Mouse (Mus musculus): Measurements from ENCODE around the gene Tssk2. TPM values are rescaled to one million over a fixed set of nuclear protein-coding genes. Genes with fewer than 3 reads are reported as not detected.

Tssk2 gene
- total RNA-seq (2014; fragmentation: Nextera tagmentation) (not detected in 2 replicates), total RNA-seq (2017) (not detected in 2 replicates)

GRCm38 (mm10) chr16:17898462-17898861 lies at the start of gene Tssk2, which contains the start of gene Dgcr2:
Gene Tssk2 (plus strand): TSS chr16:17898637.
Gene Dgcr2 (minus strand): TSS chr16:17898562.
- ATAC-seq (replicated peaks; ENCODE audit: poor library complexity, severe bottlenecking), result no peak

GRCm38 (mm10) chr16:17848928-17849327 lies 49.5 kb upstream of the Tssk2 start:
- ATAC-seq (replicated peaks; ENCODE audit: poor library complexity, severe bottlenecking), result 0 out of 2 replicates have a peak, but pooled peaks have one; percentile 50

- ATAC-seq (replicated peaks; ENCODE audit: poor library complexity, severe bottlenecking), result no peak
These were observed 49.0 kb upstream of the Tssk2 start for GRCm38 (mm10) chr16:17849486-17849885.

- ATAC-seq (replicated peaks; ENCODE audit: poor library complexity, severe bottlenecking), result no peak
These were observed 47.1 kb upstream of the Tssk2 start for GRCm38 (mm10) chr16:17851331-17851730.

GRCm38 (mm10) chr16:17851860-17852259 lies 46.6 kb upstream of the Tssk2 start:
- no peak for ATAC-seq (replicated peaks; ENCODE audit: poor library complexity, severe bottlenecking)

- no peak for ATAC-seq (replicated peaks; ENCODE audit: poor library complexity, severe bottlenecking)
These were observed 45.2 kb upstream of the Tssk2 start for GRCm38 (mm10) chr16:17853263-17853662.

- ATAC-seq (replicated peaks; ENCODE audit: poor library complexity, severe bottlenecking), result no peak
These were observed 41.3 kb upstream of the Tssk2 start for GRCm38 (mm10) chr16:17857157-17857556.

GRCm38 (mm10) chr16:17858592-17858991 lies 39.8 kb upstream of the Tssk2 start:
- ATAC-seq (replicated peaks; ENCODE audit: poor library complexity, severe bottlenecking), result no peak

GRCm38 (mm10) chr16:17865293-17865692 lies 33.1 kb upstream of the Tssk2 start:
- ATAC-seq (replicated peaks; ENCODE audit: poor library complexity, severe bottlenecking), result no peak

- ATAC-seq (replicated peaks; ENCODE audit: poor library complexity, severe bottlenecking), result no peak
These were observed 32.7 kb upstream of the Tssk2 start for GRCm38 (mm10) chr16:17865770-17866169.

- no peak for ATAC-seq (replicated peaks; ENCODE audit: poor library complexity, severe bottlenecking)
These were observed 27.2 kb upstream of the Tssk2 start for GRCm38 (mm10) chr16:17871248-17871647.

- no peak for ATAC-seq (replicated peaks; ENCODE audit: poor library complexity, severe bottlenecking)
These were observed 25.4 kb upstream of the Tssk2 start for GRCm38 (mm10) chr16:17872995-17873394.

- no peak for ATAC-seq (replicated peaks; ENCODE audit: poor library complexity, severe bottlenecking)
These were observed 23.3 kb upstream of the Tssk2 start for GRCm38 (mm10) chr16:17875174-17875573.

- ATAC-seq (replicated peaks; ENCODE audit: poor library complexity, severe bottlenecking), result no peak
These were observed 22.3 kb upstream of the Tssk2 start for GRCm38 (mm10) chr16:17876096-17876495.

- ATAC-seq (replicated peaks; ENCODE audit: poor library complexity, severe bottlenecking), result no peak
These were observed 18.9 kb upstream of the Tssk2 start for GRCm38 (mm10) chr16:17879571-17879970.

GRCm38 (mm10) chr16:17882196-17882595 lies 16.2 kb upstream of the Tssk2 start:
- ATAC-seq (replicated peaks; ENCODE audit: poor library complexity, severe bottlenecking), result no peak

GRCm38 (mm10) chr16:17884116-17884515 lies 14.3 kb upstream of the Tssk2 start:
- ATAC-seq (replicated peaks; ENCODE audit: poor library complexity, severe bottlenecking), result no peak

GRCm38 (mm10) chr16:17889689-17890341 lies 8.6 kb upstream of the Tssk2 start:
- no peak for ATAC-seq (replicated peaks; ENCODE audit: poor library complexity, severe bottlenecking)

GRCm38 (mm10) chr16:17890342-17890727 lies 8.1 kb upstream of the Tssk2 start:
- ATAC-seq (replicated peaks; ENCODE audit: poor library complexity, severe bottlenecking), result no peak

- ATAC-seq (replicated peaks; ENCODE audit: poor library complexity, severe bottlenecking), result peak; percentile 28
These were observed 7.4 kb upstream of the Tssk2 start for GRCm38 (mm10) chr16:17890917-17891566.

- ATAC-seq (replicated peaks; ENCODE audit: poor library complexity, severe bottlenecking), result peak; percentile 96
These were observed 6.9 kb upstream of the Tssk2 start, which contains the start of gene Gm20518 for GRCm38 (mm10) chr16:17891567-17891959. Gene Gm20518 (minus strand): TSS chr16:17891671.

- no peak for ATAC-seq (replicated peaks; ENCODE audit: poor library complexity, severe bottlenecking)
These were observed 5.8 kb upstream of the Tssk2 start for GRCm38 (mm10) chr16:17892606-17893005.
